Mouse (Mus musculus): ENCODE data around the gene Zswim4. TPM values are rescaled to one million over a fixed set of nuclear protein-coding genes. Genes with fewer than 3 reads are reported as not detected.
A peak's percentile ranks its signal among the peaks of the same experiment; 100 is the strongest.
"Not testable (repeated sequence)": the region's sequence is repeated elsewhere in the genome, so short reads cannot be mapped to it uniquely, and the experiment has no call there.

The Zswim4 gene
- polyA plus RNA-seq (2014; fragmentation: Nextera tagmentation; extraction: Ambion mirVana), result 11.0 and 12.4 TPM in 2 replicates

DNA sequence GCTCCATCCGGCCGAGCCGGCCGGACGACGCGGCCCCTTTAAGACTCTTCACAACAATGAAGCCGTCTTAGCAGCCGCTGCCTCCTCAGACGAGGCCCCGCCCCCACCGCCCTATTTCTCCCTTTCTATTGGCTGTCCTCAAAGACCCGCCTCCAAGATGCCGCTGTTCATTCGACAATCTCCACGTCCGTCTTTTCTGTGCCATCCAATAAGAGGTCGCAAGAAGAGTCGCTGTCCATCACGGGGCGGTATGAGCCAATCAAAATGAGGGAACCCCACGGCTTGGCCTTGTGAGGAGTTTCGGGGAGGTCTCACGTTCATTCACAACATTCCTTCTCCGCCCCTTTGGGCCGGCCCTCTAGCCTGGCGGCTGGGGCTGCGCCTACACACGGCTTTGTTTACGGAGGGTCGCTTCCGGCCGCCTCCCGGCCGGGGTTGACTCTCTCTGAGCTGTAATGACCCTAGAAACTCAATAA lies at the start of gene Zswim4:
Gene Zswim4, minus strand, starts transcription at position 58 of the 476 bp plus-strand sequence.
- Histone ChIP-seq H3K4me2 (ENCODE audit: low read depth, low read length) (peak within 1 kb of the TSS; percentile 66), H3K9ac (ENCODE audit: low read depth, low read length) (peak within 1 kb of the TSS; percentile 97), H3K4me3 (ENCODE audit: low read depth, low read length) (peak within 1 kb of the TSS; percentile 93), H3K27me3 (replicated peaks; ENCODE audit: control insufficient read depth, insufficient read depth, low read length) (no peaks in the 10 kb centered on the region), H3K27ac (replicated peaks; ENCODE audit: low read depth, low read length) (peak within 1 kb of the TSS; percentile 81), H3K36me3 (ENCODE audit: control insufficient read depth, insufficient read depth, low read length) (peaks cover 30% of the 10 kb centered on the region), H3K4me1 (ENCODE audit: control insufficient read depth, insufficient read depth, low read length) (peaks cover 10% of the 10 kb centered on the region), H3K9me3 (ENCODE audit: control insufficient read depth, low read length) (no peaks in the 10 kb centered on the region)
- DNase-seq (ENCODE audit: low spot score) (peak; percentile 100), ATAC-seq (ENCODE audit: low read depth) (peak; percentile 99)
- WGBS, result under 1% methylated on average over 27 of the region's 35 CpGs

DNA sequence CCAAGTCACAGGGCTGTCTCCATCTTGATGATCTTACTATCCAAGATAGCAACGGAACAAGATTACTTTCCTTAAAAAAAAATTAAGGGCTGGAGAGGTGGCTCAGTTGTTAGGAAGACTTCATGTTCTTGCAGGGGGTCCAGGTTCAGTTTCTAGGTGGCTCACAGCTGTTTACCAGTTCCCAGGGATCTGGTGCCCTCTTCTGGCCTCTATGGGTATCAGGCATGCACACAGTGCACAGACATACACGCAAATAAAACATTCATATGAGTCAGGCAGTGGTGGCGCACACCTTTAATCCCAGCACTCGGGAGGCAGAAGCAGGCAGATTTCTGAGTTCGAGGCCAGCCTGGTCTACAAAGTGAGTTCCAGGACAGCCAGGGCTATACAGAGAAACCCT lies 48.8 kb upstream of the Zswim4 start:
- 57% methylated on average over 5 of the region's 5 CpGs for WGBS
- not testable (repeated sequence) for H3K4me1 ChIP-seq (ENCODE audit: control insufficient read depth, insufficient read depth, low read length); ATAC-seq (ENCODE audit: low read depth); H3K4me3 ChIP-seq (ENCODE audit: low read depth, low read length); H3K4me2 ChIP-seq (ENCODE audit: low read depth, low read length); H3K27me3 ChIP-seq (replicated peaks; ENCODE audit: control insufficient read depth, insufficient read depth, low read length); H3K9me3 ChIP-seq (ENCODE audit: control insufficient read depth, low read length); H3K9ac ChIP-seq (ENCODE audit: low read depth, low read length); H3K36me3 ChIP-seq (ENCODE audit: control insufficient read depth, insufficient read depth, low read length)
- DNase-seq (ENCODE audit: low spot score), result peak; percentile 29
- H3K27ac ChIP-seq (replicated peaks; ENCODE audit: low read depth, low read length), result peak overlapping the region; percentile 82; the same call in 1 of the 2 replicates

DNA sequence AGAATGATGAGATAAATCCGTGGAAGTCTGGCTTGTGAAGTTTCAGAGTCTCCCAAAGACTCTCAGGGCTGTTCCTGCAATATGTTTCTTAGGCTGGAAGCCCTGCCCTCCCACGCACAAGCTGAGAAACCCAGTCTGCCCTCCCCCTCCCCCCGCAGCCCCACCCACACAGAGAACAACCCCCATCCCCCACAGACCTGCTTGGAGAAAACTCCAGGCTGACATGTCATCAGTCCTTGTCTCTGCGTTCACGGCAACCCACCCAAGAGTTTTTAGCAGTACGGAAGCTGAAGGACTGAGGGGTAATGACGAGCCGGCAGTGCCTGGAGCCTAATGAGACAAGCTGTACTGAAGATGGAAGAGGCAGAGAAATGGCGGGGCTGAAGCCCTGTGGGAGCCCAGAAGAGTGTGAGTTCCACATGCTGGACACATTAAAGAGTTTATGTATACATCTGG lies 47.8 kb upstream of the Zswim4 start:
- H3K4me3 ChIP-seq (ENCODE audit: low read depth, low read length), result peak overlapping the region; percentile 33
- whole genome bisulfite sequencing, result 16% methylated on average over 9 of the region's 9 CpGs
- peak; percentile 55 for DNase-seq (ENCODE audit: low spot score)

DNA sequence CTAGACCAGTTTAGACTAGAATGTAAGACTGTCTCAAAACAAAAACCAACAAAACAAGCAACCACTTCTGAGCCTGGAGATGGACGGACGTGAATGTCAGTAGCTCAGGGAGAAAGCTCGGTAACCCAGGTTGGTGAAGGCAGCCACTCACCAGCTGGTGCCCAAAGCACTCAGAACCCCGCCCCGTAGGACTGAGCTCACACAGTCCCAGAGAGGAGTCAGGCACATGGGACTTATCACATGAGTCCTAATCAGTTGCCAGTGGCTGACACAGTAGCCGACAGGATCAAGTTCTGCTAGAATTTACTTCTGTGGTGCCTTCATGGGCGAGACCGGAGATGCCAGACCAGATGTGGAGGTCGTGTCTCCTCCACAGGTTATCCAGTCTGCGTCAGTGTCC lies 43.9 kb upstream of the Zswim4 start:
- no peak overlapping the region for H3K27ac ChIP-seq (replicated peaks; ENCODE audit: low read depth, low read length)
- WGBS, result 75% methylated on average over 10 of the region's 10 CpGs
- H3K4me1 ChIP-seq (ENCODE audit: control insufficient read depth, insufficient read depth, low read length), result peaks cover 7% of the 10 kb centered on the region; the same call in 1 of the 2 replicates
- H3K9ac ChIP-seq (ENCODE audit: low read depth, low read length), result no peak overlapping the region
- no peaks in the 10 kb centered on the region for H3K9me3 ChIP-seq (ENCODE audit: control insufficient read depth, low read length)
- no peaks in the 10 kb centered on the region for H3K27me3 ChIP-seq (replicated peaks; ENCODE audit: control insufficient read depth, insufficient read depth, low read length)
- H3K4me3 ChIP-seq (ENCODE audit: low read depth, low read length), result no peak overlapping the region
- no peak for ATAC-seq (ENCODE audit: low read depth)
- DNase-seq (ENCODE audit: low spot score), result no peak
- H3K36me3 ChIP-seq (ENCODE audit: control insufficient read depth, insufficient read depth, low read length), result no peaks in the 10 kb centered on the region
- H3K4me2 ChIP-seq (ENCODE audit: low read depth, low read length), result no peak overlapping the region

More for the DNA sequence above, 47.8 kb upstream of the Zswim4 start:
- no peaks in the 10 kb centered on the region for H3K36me3 ChIP-seq (ENCODE audit: control insufficient read depth, insufficient read depth, low read length)
- peak; percentile 60 for ATAC-seq (ENCODE audit: low read depth)
- H3K4me1 ChIP-seq (ENCODE audit: control insufficient read depth, insufficient read depth, low read length), result peaks cover 7% of the 10 kb centered on the region; the same call in 1 of the 2 replicates
- H3K27me3 ChIP-seq (replicated peaks; ENCODE audit: control insufficient read depth, insufficient read depth, low read length), result no peaks in the 10 kb centered on the region
- H3K4me2 ChIP-seq (ENCODE audit: low read depth, low read length), result peak overlapping the region; percentile 48
- peak overlapping the region; percentile 82 for H3K27ac ChIP-seq (replicated peaks; ENCODE audit: low read depth, low read length)
- no peaks in the 10 kb centered on the region for H3K9me3 ChIP-seq (ENCODE audit: control insufficient read depth, low read length)
- peak overlapping the region; percentile 45 for H3K9ac ChIP-seq (ENCODE audit: low read depth, low read length)

DNA sequence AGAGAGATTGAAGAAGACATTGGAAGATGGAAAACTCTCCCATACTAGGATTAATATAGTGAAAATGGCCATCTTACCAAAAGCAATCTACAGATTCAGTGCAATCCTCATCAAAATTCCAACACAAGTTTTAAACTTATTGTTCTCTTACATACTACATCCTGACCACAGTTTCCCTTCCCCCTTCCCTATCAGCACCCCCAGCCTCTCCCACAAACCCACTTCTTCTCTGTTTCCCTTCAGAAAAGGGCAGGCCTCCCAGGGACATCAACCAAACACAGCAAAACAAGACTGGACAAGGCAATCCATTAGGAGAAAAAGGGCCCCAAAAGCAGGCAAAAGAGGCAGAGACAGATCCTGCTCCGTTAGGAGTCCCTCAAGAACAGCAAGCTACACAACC lies 39.6 kb upstream of the Zswim4 start:
- H3K9me3 ChIP-seq (ENCODE audit: control insufficient read depth, low read length), result no peaks in the 10 kb centered on the region
- H3K36me3 ChIP-seq (ENCODE audit: control insufficient read depth, insufficient read depth, low read length), result no peaks in the 10 kb centered on the region
- no peaks in the 10 kb centered on the region for H3K4me1 ChIP-seq (ENCODE audit: control insufficient read depth, insufficient read depth, low read length)
- no peak overlapping the region for H3K27ac ChIP-seq (replicated peaks; ENCODE audit: low read depth, low read length)
- DNase-seq (ENCODE audit: low spot score), result no peak
- H3K4me2 ChIP-seq (ENCODE audit: low read depth, low read length), result no peak overlapping the region
- no peak overlapping the region for H3K4me3 ChIP-seq (ENCODE audit: low read depth, low read length)
- whole genome bisulfite sequencing, result 50% methylated on average over 1 of the region's 1 CpGs
- no peaks in the 10 kb centered on the region for H3K27me3 ChIP-seq (replicated peaks; ENCODE audit: control insufficient read depth, insufficient read depth, low read length)
- ATAC-seq (ENCODE audit: low read depth), result no peak
- no peak overlapping the region for H3K9ac ChIP-seq (ENCODE audit: low read depth, low read length)

DNA sequence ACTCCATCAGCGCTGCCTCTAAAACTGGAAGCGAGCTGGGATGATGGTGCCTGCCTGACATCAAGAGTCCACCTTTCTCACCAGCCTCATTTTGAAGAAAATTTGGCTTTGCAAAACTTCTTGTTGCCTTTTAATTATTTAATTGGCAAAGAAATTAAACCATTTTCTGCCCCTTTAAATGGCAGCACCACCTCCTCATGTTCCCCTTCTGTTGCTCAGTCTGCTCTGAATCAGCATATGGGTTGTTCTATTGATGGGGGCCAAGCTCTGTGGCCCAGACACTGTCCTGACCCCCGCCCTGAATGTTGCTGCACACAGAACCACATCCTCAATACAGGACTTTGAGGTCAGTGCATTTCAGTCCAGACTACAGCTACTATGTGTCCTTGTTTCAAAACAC lies 37.1 kb upstream of the Zswim4 start:
- H3K4me2 ChIP-seq (ENCODE audit: low read depth, low read length), result no peak overlapping the region
- H3K9me3 ChIP-seq (ENCODE audit: control insufficient read depth, low read length), result no peaks in the 10 kb centered on the region
- no peaks in the 10 kb centered on the region for H3K36me3 ChIP-seq (ENCODE audit: control insufficient read depth, insufficient read depth, low read length)
- DNase-seq (ENCODE audit: low spot score) (no peak), ATAC-seq (ENCODE audit: low read depth) (no peak)
- no peak overlapping the region for H3K9ac ChIP-seq (ENCODE audit: low read depth, low read length)
- no peak overlapping the region for H3K4me3 ChIP-seq (ENCODE audit: low read depth, low read length)
- H3K27me3 ChIP-seq (replicated peaks; ENCODE audit: control insufficient read depth, insufficient read depth, low read length), result no peaks in the 10 kb centered on the region
- 0 out of 2 replicates have a peak, but pooled peaks cover 2% of the 10 kb centered on the region for H3K4me1 ChIP-seq (ENCODE audit: control insufficient read depth, insufficient read depth, low read length)
- 82% methylated on average over 3 of the region's 3 CpGs for WGBS
- no peak overlapping the region for H3K27ac ChIP-seq (replicated peaks; ENCODE audit: low read depth, low read length)

DNA sequence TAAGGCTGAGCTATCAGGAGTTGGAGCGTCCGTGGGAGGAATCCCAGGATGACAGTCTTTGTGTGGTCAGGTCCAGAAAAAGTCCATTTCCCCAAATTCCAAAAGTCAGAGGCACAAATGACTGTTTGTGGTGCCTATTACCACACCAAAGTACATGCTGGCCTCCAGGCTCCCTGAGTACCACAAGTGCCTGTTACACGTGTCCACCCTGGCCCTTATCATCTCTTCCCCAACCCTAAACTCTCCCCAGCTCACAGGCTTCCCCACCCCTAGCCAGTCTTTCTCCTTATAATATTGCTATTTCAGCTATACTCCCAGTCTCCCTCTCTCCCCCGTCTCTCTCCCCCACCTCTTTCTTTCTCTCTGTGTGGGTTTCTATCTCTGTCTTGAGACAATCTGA lies 35.4 kb upstream of the Zswim4 start:
- Histone ChIP-seq H3K36me3 (ENCODE audit: control insufficient read depth, insufficient read depth, low read length) (no peaks in the 10 kb centered on the region), H3K4me3 (ENCODE audit: low read depth, low read length) (no peak overlapping the region), H3K4me1 (ENCODE audit: control insufficient read depth, insufficient read depth, low read length) (0 out of 2 replicates have a peak, but pooled peaks cover 2% of the 10 kb centered on the region), H3K27me3 (replicated peaks; ENCODE audit: control insufficient read depth, insufficient read depth, low read length) (no peaks in the 10 kb centered on the region), H3K27ac (replicated peaks; ENCODE audit: low read depth, low read length) (no peak overlapping the region), H3K4me2 (ENCODE audit: low read depth, low read length) (no peak overlapping the region), H3K9ac (ENCODE audit: low read depth, low read length) (no peak overlapping the region), H3K9me3 (ENCODE audit: control insufficient read depth, low read length) (no peaks in the 10 kb centered on the region)
- ATAC-seq (ENCODE audit: low read depth), result no peak
- no peak for DNase-seq (ENCODE audit: low spot score)
- 82% methylated on average over 4 of the region's 4 CpGs for WGBS

DNA sequence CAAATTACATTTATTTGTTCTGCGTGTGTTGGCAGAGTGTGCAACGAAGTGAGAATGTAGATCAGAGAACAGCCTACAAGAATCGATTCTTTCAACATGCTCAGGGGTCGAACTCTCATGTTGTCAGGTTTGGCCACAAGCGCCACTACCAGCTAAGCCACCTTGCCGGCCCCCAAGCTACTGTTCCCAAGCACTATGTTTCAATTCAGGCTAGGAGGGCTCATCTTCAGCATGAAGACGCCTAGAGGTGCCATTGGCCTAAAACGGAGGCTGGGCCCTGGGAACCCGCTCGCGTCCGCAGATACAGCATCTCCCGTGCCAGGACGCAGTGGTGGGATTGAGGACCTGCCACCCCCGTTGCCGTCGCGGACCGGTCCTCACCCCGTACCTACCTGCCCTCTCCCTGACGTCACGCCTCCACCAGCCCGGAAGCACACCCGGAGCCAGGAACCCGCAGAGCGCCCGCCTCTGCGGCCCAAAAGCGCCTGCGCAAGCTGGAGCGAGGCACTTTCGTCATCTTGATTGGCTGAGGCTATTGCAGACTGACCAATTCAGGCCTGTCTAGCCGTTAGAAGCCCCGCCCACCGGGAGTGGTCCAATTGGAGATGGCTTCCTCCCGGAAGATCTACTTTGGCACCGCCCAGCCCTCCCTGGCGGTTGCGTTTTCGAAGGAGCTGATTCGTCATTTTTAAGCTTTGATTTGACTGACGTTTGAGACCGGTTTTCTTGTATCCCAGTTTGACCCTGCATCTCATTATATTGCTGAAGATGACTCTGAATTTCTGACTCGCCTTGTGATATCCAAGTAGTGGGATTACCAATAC lies 33.3 kb upstream of the Zswim4 start, which contains the start of gene Ccdc130:
Gene Ccdc130, minus strand, starts transcription at position 431 of the 824 bp plus-strand sequence.
- Histone ChIP-seq H3K9ac (ENCODE audit: low read depth, low read length) (peak within 1 kb of the TSS; percentile 85), H3K27ac (replicated peaks; ENCODE audit: low read depth, low read length) (peak within 1 kb of the TSS; percentile 66), H3K4me1 (ENCODE audit: control insufficient read depth, insufficient read depth, low read length) (0 out of 2 replicates have a peak, but pooled peaks cover 2% of the 10 kb centered on the region), H3K4me2 (ENCODE audit: low read depth, low read length) (peak within 1 kb of the TSS; percentile 92), H3K9me3 (ENCODE audit: control insufficient read depth, low read length) (no peaks in the 10 kb centered on the region), H3K27me3 (replicated peaks; ENCODE audit: control insufficient read depth, insufficient read depth, low read length) (no peaks in the 10 kb centered on the region), H3K4me3 (ENCODE audit: low read depth, low read length) (peak within 1 kb of the TSS; percentile 77), H3K36me3 (ENCODE audit: control insufficient read depth, insufficient read depth, low read length) (peaks cover 6% of the 10 kb centered on the region; the same call in 1 of the 2 replicates)
- ATAC-seq (ENCODE audit: low read depth) (peak; percentile 100), DNase-seq (ENCODE audit: low spot score) (peak; percentile 100)
- WGBS, result under 1% methylated on average over 31 of the region's 44 CpGs

Data from embryonic facial prominence, embryonic 14.5 days (tissue).